Mouse (Mus musculus): ENCODE data around the gene Tbc1d22a.
A peak's percentile ranks its signal among the peaks of the same experiment; 100 is the strongest.
"Not testable (repeated sequence)": the region's sequence is repeated elsewhere in the genome, so short reads cannot be mapped to it uniquely, and the experiment has no call there.

Gene Tbc1d22a

DNA sequence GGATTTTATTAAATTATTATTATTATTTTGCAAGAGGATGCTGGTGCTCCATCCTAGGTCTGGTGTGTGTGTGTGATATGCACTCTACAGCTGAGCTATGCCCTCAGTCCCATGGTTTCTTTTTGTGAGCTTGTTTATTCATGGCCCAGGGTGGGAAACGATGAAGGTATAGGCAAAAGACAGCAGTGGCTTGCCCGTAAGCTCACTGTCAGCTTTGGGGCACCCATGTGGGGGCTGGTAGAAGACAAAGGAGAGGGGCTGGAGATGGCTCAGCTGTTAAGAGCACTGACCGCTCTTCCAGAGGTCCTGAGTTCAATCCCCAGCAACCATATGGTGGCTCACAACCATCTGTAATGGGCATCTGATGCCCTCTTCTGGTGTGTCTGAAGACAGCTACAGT is 32.9 kb upstream of the Tbc1d22a start:
- not testable (repeated sequence) for DNase-seq (ENCODE audit: low read depth, low spot score)

GRCm38 (mm10) chr15:86181941-86182439 is 32.3 kb upstream of the Tbc1d22a start:
- no peak for DNase-seq (ENCODE audit: low read depth, low spot score)

- DNase-seq (ENCODE audit: low read depth, low spot score): no peak
These were observed 31.6 kb upstream of the Tbc1d22a start for GRCm38 (mm10) chr15:86182646-86183045.

- DNase-seq (ENCODE audit: low read depth, low spot score): no peak
These were observed 30.8 kb upstream of the Tbc1d22a start for GRCm38 (mm10) chr15:86183484-86183883.

- DNase-seq (ENCODE audit: low read depth, low spot score): no peak
These were observed 30.2 kb upstream of the Tbc1d22a start for GRCm38 (mm10) chr15:86184071-86184470.

DNA sequence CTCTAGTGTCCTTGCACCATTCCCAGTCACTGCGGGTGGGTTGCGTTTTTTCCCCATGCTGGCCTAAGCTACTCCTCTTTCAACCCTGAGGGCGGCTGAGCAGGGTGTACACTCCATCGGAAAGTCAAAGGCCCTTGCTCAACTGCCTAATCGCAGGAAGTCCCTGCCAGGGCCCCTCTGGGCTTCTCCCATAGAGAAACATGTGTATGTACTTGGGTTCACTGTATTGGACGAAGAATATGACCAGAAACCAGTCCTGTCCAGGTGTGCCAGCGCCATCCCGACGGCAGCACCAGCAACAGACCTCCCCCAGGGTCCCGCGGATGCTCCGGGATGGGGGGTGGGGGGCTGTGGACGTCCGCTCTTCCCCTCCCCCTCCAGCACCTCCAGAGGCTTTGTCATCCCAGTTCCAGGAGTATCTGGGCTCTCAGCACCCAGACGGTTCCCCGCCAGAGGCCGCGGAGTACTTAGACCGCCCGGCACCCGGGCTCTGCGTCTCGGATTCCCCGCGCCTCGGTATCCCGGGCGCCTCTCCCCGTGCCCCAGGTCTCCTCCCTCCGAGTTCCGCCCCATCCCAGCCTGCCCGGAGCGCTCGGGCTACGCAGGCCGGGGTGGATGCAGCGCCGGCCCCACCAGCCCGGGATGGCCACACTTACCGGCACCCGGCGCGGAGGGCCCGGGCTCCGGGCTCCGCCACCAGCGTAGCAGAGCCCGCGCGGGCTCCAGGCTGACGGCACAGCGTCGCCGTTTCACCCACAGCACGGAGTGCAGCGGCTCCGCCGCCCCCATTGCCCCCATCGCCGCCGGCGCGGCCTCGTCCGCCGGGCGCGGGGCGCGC is 29.2 kb upstream of the Tbc1d22a start:
- peak; percentile 48 for DNase-seq (ENCODE audit: low read depth, low spot score)

- DNase-seq (ENCODE audit: low read depth, low spot score): peak; percentile 77
These were observed 28.3 kb upstream of the Tbc1d22a start, which contains the start of gene Cerk for GRCm38 (mm10) chr15:86185689-86186569. Cerk (minus strand) TSS chr15:86186141.

DNA sequence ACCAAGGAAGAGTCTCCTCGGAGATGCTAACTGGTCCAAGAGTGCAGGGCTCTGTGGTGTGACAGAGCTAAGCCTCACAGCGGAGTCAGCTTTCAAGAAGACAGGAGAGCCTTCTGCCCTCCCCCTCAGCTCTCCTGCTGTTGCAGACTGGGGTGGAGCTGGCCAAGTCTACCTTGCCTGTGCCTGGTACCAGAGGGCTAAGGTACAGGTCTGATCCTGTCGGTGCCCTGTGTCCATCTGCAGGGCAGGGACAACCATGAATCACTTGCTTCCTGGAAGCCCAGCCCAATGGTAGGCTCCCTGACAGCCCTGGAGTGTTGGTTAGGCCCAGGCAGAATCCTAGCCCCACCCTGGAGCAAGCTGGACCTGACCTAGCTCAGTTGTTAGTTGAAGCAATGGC is 27.6 kb upstream of the Tbc1d22a start:
- DNase-seq (ENCODE audit: low read depth, low spot score): peak; percentile 19

DNA sequence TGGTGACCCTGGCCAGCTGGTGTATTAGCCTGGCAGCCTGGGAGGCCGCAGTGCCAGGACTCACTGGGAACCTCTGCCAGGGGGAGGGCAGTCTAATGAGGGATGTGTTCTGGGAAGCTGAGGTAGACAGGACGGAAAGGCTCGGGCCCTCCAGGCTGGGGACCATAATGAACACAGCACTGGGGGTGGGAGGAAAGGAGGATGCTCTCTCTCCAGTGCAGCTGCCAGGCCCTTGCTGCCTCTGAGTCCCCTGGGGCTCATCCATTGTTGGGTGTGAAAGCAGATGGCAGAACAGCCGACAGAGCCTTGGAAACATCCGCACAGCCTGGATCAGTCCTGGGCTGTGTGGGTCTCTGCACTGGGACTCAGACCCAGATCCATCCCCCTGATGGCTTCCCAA is 26.1 kb upstream of the Tbc1d22a start:
- DNase-seq (ENCODE audit: low read depth, low spot score): peak; percentile 44

DNA sequence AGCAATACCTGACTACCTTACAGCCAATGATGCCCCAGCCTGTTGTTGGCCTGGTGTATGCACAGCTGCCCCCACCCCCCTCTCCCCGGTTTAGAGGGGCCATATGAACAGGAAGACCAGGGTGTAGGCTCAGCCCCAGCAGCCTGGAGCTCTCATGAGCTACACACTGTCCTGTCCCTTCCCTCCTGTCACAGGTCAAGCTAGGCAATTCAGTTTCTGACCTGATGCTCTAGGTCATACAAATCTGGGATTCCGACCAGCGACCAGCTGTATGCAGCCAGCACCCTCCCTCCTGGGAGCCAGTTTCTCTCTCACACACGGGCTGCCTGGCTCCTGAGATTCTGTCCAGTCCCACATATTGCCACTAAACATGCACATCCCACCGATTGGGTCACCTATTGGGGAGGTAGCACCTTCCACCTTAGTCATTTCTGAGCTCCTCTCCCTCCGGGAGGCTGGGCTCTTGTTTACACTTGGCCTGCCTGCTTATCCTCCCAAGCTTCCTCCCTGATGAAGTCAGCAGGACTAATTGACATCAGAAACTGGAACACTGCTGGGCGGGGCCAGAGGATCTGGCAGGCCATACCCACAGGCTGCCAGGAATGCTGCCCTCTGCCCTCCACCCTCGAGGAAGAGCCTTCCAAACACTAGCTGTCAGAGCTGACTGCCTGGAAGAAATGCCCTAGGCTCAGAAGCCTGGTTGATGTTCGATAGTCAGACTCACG is 25.4 kb upstream of the Tbc1d22a start:
- peak; percentile 87 for DNase-seq (ENCODE audit: low read depth, low spot score)

GRCm38 (mm10) chr15:86190387-86190786 is 23.9 kb upstream of the Tbc1d22a start:
- DNase-seq (ENCODE audit: low read depth, low spot score): no peak

DNA sequence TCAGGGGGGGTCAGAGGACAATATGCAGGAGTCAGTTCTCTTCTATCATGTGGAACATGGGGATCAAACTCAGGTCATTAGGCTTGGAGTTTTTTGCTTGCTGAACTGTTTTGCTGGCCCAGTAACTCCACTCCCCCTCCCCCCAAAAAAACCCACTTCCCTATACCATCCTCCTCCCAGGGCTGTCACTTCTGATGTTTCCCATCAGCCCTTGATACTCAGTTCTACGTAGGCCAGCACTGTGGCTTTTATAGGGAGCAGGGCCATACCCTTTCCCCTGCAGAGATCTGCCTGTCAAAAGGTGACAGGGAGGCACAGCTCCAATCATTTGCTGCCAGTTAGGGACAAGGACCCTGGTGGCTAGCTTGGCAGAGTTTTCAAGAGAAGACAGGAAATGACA is 22.8 kb upstream of the Tbc1d22a start:
- DNase-seq (ENCODE audit: low read depth, low spot score): no peak

DNA sequence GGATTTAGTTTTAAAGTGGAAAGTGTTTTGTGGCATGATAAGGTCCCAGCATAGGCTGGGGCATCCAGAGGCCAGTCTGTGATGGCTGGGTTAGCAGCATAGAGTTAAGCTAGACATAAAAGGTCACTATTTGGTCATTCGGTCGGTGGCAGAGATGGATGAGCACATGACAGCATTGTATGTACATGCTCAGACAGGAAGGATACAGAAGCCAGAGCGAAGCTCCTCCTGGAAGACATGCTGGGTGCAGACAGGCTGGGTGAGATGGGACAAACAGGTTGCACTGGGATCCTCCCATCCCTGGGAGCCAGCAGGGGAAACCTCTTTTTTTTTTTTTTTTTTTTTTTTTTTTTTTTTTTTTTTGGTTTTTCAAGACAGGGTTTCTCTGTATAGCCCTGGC is 22.3 kb upstream of the Tbc1d22a start:
- no peak for DNase-seq (ENCODE audit: low read depth, low spot score)

GRCm38 (mm10) chr15:86194676-86195453 is 19.4 kb upstream of the Tbc1d22a start:
- DNase-seq (ENCODE audit: low read depth, low spot score): not testable (repeated sequence)

DNA sequence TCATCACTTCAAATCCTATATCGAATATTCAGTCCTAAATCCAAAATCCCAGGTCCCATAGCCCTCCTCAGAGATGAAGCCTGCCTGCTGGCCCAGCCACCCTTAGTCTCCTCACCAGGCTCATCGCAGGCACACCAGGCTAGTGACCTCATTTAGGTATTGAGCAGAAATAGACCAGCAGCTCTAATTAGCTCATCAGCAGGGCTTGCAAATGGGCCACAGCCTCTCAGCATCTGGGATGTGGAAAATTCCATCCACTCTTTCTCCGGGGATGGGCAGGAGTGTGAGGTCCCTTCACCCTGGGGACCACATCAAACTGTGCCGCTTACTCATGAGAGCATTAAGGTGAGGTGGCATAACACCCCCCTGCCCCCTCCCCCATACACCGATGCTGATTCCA is 15.2 kb upstream of the Tbc1d22a start:
- DNase-seq (ENCODE audit: low read depth, low spot score): no peak

- no peak for DNase-seq (ENCODE audit: low read depth, low spot score)
These were observed 14.8 kb upstream of the Tbc1d22a start for GRCm38 (mm10) chr15:86199482-86199881.

DNA sequence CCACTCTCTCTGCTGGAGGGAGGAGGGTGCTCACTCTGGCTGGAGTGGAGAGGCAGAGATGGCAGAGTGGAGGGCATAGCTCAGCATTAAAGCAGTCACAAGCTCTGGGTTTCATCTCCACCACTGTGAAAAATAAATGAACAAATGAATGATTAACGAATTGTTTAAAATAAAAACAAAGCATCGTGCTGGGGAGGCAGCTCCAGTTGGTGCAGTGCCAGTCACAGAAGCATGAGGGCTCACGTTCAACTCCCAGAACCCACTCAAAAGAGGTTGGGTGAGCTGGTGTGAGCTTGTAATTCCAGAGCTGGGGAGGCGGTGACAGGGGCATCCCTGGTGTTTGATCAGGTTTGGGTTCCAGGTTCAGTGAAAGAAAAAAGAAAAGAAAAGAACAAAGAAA is 14.1 kb upstream of the Tbc1d22a start:
- DNase-seq (ENCODE audit: low read depth, low spot score): no peak

DNA sequence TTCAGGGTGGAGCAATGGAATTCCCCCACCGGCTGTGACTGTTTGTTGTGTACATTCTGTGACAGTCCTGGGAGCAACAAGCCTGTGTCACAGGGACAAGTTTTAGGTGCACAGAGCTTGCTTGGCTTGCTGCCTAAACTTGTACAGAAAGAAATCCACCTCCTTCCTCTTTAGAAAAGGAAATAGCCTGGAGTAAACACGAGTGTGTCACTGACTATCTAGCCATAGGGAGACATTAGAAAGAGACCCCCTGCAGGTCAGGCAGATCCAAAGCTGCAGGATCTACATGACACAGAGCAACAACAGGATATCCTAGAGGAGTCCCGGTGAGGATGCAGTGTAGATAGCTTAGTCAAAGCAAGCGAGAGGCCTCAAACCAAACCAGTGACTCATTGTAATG is 13.2 kb upstream of the Tbc1d22a start:
- DNase-seq (ENCODE audit: low read depth, low spot score): peak; percentile 45

- peak; percentile 12 for DNase-seq (ENCODE audit: low read depth, low spot score)
These were observed 12.4 kb upstream of the Tbc1d22a start for GRCm38 (mm10) chr15:86201696-86202330.

GRCm38 (mm10) chr15:86202640-86203039 is 11.6 kb upstream of the Tbc1d22a start:
- peak; percentile 90 for DNase-seq (ENCODE audit: low read depth, low spot score)
